Mouse (Mus musculus): Measurements from ENCODE around the gene Herc1.
"Not testable (repeated sequence)": the region's sequence is repeated elsewhere in the genome, so short reads cannot be mapped to it uniquely, and the experiment has no call there.

Herc1 gene

GRCm38 (mm10) chr9:66349144-66349859 is 948 bp upstream of the Herc1 start:
- DNase-seq (ENCODE audit: low read depth, low spot score): no peak

- no peak for DNase-seq (ENCODE audit: low read depth, low spot score)
These were observed 659 bp downstream of the Herc1 start for GRCm38 (mm10) chr9:66350788-66351430.

DNA sequence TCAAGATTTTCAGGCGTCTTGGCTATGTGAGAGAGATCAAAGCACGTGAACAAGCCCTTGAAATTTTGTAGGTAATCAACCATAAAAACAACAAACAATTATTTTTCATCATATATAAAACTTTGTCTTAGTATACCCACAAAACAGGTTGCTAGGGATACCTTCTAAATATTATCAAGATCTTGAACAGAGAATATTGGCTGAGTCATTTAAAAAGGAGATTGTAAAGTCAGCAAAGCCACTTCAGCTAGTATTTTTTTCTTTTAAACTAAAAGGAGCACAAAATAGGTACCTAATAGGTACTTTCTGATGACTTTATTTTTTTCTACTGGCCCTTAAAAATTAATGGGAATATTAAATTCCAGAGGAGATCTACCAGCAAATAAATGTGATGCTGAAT is 2.5 kb downstream of the Herc1 start:
- no peak for DNase-seq (ENCODE audit: low read depth, low spot score)

- DNase-seq (ENCODE audit: low read depth, low spot score): no peak
These were observed 8.9 kb downstream of the Herc1 start for GRCm38 (mm10) chr9:66359135-66359534.

DNA sequence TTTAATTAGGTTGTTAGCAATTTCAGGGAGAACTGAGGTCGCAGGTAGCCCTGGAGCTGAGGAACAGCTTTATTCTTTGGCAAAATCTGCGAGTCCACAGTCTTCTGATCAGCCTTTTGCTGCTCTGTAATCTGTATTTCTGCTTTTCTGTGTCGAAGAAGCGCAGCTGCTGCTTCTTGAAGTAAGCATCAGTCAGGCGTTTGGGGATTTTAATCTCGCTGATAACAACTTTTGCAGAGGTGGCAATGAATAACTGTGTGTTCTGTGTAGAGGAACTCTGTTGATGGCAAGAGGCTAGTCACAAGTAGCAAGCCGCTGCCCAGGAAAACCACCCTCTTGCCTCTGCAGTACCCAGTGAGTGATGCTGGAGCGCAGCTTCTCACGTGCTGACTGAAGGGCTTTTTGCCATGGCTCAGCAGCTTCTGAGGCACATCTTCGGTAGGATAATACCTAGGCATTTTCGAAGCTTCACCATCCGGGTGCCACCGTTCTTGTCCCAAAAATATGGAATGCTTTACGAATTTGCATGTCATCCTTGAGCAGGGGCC is 10.0 kb downstream of the Herc1 start:
- no peak for DNase-seq (ENCODE audit: low read depth, low spot score)

GRCm38 (mm10) chr9:66368890-66369433 is 18.7 kb downstream of the Herc1 start:
- no peak for DNase-seq (ENCODE audit: low read depth, low spot score)

DNA sequence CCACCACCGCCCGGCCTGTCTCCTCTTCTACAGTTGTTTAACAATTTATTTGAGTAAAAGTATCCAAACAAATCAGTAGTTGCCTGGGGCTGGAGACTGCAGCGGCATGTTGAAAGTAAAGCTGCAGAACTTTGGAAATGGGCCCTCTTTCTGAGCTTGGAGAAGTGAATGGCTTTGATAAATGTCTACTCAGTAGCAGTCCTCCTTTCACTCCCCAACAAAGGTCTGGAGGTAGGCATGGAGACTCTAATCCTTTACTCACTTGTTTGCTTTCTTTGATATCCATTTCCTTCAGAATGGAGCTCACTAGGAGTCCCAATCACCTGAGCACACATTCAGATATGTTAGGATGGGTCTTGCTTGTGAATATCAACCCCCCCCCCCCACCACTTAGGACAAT is 20.1 kb downstream of the Herc1 start:
- no peak for DNase-seq (ENCODE audit: low read depth, low spot score)

- DNase-seq (ENCODE audit: low read depth, low spot score): no peak
These were observed 20.6 kb downstream of the Herc1 start for GRCm38 (mm10) chr9:66370847-66371246.

GRCm38 (mm10) chr9:66373432-66373831 is 23.2 kb downstream of the Herc1 start:
- DNase-seq (ENCODE audit: low read depth, low spot score): no peak

DNA sequence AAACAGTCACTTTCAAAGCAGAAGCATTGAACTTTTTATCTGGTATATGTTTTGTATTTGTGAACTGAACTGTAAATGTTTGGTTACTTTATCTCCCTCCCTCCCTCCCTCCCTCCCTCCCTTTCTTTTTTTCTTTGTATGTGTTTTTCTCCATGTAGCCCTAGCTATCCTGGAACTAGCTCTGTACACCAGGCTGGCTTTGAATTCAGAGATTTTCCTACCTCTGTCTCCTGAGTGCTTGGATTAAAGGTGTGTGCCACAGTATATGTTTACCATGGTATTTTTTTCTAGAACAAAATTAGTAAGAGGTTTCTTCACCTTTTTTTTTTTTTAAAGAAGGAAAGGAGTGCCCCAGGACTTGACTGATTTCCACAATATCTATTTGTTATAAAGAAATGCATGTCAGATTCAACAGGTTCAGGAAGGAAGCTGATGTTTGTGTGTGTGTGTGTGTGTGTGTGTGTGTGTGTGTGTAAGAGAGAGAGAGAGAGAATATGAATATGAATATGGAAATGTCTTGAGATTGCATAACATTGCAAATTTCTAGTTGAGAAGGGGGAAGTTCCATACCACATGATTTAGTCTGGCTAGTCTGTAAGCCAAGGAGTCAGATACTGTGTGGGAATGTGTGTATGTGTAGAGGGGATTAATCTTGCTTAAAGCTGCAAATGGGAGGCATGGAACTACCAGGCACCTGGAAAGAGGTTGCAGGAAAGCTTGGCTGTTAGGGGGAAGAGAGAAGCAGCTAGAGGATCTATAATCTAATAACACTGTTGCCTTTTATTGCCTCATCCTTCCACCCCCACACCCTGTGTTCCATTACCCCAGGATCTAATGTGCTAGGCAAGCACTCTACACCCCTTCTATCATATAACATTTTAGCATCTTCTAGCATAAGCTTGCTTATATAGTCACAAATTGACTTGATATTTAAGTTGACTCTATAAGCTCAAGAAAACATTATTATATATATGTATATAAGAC is 24.5 kb downstream of the Herc1 start:
- no peak for DNase-seq (ENCODE audit: low read depth, low spot score)

- no peak for DNase-seq (ENCODE audit: low read depth, low spot score)
These were observed 33.2 kb downstream of the Herc1 start for GRCm38 (mm10) chr9:66383417-66383816.

DNA sequence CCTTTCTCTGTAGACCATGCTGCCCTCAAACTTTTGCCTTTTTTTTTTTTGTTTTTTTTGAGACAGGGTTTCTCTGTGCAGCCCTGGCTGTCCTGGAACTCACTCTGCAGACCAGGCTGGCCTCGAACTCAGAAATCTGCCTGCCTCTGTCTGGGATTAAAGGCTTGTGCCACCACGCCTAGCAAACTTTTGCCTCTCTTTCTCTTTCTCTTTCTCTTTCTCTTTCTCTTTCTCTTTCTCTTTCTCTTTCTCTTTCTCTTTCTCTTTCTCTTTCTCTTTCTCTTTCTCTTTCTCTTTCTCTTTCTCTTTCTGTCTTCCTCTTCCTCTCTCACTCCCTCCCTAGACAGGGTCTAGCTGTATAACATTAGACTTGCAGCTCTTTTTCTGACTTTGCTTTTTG is 40.1 kb downstream of the Herc1 start:
- not testable (repeated sequence) for DNase-seq (ENCODE audit: low read depth, low spot score)

DNA sequence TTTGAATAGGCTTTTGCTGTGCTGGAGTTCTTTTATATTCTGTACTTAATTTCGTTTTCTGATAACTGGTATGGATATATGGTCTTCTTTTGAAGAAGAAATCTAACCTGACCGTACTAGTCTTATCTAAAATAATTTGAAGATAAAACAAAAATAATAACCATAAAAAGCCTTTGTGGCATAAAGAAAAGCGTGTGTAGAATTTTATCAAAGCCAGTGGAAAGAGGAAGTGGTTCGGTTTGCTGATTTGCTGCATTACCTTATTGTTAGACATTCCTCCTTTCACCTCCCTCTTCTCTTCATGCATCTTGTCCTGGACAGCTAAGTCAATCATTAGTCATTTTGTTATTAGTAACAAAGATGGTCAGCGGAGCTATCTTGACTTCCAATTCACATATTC is 43.1 kb downstream of the Herc1 start:
- DNase-seq (ENCODE audit: low read depth, low spot score): no peak

GRCm38 (mm10) chr9:66423492-66423891 is 73.2 kb downstream of the Herc1 start:
- no peak for DNase-seq (ENCODE audit: low read depth, low spot score)

GRCm38 (mm10) chr9:66440007-66440406 is 89.8 kb downstream of the Herc1 start:
- DNase-seq (ENCODE audit: low read depth, low spot score): no peak

- DNase-seq (ENCODE audit: low read depth, low spot score): no peak
These were observed 98.0 kb downstream of the Herc1 start for GRCm38 (mm10) chr9:66448253-66448652.

DNA sequence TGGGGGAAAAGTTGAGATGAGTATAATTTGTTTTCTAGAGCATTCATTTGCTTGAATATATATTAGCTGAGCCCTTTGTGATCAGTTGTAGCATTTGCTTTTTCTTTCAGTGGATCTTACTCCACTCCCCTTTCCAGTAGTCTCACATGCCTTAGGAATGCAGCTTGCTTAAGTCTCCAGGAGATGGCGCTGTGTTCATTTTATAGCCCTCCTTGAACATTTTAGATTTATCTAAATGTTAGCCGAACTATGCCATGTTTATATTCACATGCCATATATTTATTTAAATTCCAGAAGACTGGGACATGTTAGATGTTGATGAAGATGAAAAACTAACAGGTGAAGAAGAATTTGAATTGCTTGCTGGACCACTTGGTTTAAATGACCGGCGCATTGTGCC is 114.8 kb downstream of the Herc1 start:
- DNase-seq (ENCODE audit: low read depth, low spot score): peak; percentile 11

GRCm38 (mm10) chr9:66477785-66478184 is 127.5 kb downstream of the Herc1 start:
- DNase-seq (ENCODE audit: low read depth, low spot score): no peak

GRCm38 (mm10) chr9:66483429-66483828 is 133.2 kb downstream of the Herc1 start:
- no peak for DNase-seq (ENCODE audit: low read depth, low spot score)

DNA sequence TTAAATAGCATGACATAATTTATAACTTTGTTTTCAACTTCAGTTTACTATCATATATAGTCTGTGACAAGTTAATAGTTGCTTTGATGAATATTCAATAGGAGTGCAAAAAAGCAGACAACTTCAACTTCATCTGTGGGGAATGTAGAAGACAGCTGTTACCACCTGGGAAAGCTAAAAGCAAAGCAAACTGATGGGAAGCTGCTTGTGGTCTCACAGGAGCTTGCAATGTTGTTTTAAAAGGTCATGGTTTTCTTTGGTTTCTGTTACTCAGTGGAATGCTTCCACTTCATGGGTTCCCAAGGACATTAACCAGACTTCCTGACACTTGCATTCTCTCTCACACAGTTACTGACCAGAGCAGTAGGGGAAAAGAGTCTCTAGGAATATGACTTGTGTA is 138.5 kb downstream of the Herc1 start:
- DNase-seq (ENCODE audit: low read depth, low spot score): no peak

- no peak for DNase-seq (ENCODE audit: low read depth, low spot score)
These were observed 142.1 kb downstream of the Herc1 start for GRCm38 (mm10) chr9:66492361-66492760.

DNA sequence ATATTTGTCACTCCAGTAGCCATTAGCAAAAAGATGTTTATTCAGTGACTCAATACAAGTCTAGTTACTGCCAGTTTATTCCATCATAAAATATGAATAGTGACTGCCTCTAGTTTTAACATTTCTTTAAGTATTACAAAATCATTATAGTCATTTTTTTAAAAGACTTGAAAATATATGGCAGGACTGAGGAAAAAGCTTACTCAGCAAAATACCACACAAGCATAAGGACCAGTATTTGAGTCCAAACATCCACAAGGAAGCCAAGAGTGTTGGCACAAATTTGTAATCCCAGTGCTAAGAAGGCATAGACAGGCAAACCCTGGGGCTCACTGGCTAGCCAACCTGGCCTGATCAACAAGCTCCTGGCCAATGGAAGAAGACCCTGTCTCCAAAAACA is 143.7 kb downstream of the Herc1 start:
- no peak for DNase-seq (ENCODE audit: low read depth, low spot score)

All from retina, adult 2 months (tissue).